Mouse (Mus musculus) kidney, adult 11 months (tissue): Measurements from ENCODE around the gene Esx1.
A peak's percentile ranks its signal among the peaks of the same experiment; 100 is the strongest.

Experiments used
- DNase-seq: peaks from one replicate; pipeline ENCODE4 v3.0.0; 2022

Gene Esx1

DNA sequence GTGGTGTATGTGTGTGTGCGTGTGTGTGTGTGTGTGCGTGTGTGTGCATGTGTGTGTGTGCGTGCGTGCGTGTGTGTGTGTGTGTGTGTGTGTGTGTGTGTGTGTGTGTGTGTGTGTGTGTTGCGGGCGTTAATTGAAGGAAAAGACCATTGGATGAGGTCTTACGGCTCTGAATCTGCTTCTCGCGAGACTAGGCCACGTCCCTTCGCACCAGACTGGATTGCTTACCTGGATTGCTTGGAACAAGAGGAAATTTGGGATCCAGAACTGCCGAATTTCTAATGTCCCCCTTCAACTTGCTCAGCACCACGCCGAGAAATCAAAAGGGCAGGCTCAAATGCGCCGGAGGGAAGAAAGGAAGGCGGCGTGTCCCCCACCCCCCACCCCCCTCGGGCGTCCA is at the start of gene Esx1:
Gene Esx1, minus strand, starts transcription at position 366 of the 400 bp plus-strand sequence.
- DNase-seq = no peak

DNA sequence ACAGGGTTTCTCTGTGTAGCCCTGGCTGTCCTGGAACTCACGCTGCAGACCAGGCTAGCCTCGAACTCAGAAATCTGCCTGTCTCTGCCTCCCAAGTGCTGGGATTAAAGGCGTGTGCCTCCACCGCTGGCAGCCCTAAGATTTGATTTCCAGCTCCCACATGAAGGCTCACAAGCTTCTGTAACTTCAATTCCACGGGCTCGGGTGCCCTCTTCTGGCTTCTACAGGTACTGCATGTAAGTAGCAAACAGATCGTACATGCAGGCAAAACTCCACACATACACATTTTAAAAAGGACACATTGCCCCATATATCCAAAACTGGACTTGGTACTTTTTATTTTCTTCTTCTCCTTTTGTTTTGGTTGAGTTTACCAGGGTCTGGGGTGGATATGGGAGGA is 48.1 kb upstream of the Esx1 start:
- no peak for DNase-seq

DNA sequence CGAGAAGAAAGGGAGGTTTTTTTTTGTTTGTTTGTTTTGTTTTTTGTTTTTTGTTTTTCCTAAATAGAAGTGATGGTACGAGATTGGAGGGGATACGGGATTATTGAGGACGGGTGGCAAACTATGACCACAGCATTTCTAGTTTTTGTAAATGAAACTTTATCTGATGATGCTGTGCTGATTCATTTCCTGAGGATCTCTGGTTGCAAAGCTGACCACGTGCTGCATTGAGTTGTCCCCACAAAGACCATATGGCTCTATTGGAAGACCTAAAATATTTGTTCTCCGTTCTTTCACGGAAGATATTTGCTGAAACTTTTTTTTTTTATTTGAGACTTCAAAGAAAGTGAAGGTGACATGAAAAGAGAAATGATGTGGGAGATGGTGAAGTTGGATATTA is 45.8 kb upstream of the Esx1 start:
- DNase-seq = no peak

- DNase-seq = no peak
Measured at GRCm38 (mm10) chrX:137165621-137166020, 43.7 kb upstream of the Esx1 start.

- no peak for DNase-seq
Measured at GRCm38 (mm10) chrX:137162700-137163099, 40.8 kb upstream of the Esx1 start.

- DNase-seq = no peak
Measured at GRCm38 (mm10) chrX:137160971-137161370, 39.1 kb upstream of the Esx1 start.

DNA sequence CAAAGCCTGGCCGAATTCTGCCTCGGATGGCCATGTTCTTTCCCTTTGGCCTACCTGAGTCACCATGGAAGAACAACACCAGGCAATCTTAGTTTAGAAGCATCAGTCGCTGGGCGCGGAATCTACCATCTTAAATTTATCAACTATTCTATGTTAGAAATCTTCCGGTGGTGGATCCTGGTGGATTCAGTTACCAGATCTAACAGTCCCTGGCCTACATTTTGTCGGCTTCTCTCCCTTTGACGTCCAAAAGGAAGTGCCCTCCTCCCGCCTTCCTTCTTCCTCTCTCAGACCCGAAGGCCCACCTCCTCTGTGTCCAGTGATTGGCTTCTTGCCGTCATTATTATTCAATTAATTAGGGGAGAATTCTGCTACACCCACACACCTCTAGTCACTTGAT is 27.2 kb upstream of the Esx1 start:
- DNase-seq = no peak

- DNase-seq = no peak
Measured at GRCm38 (mm10) chrX:137144674-137145073, 22.8 kb upstream of the Esx1 start.

- DNase-seq = no peak
Measured at GRCm38 (mm10) chrX:137143726-137144125, 21.8 kb upstream of the Esx1 start.

- no peak for DNase-seq
Measured at GRCm38 (mm10) chrX:137142546-137142945, 20.7 kb upstream of the Esx1 start.

DNA sequence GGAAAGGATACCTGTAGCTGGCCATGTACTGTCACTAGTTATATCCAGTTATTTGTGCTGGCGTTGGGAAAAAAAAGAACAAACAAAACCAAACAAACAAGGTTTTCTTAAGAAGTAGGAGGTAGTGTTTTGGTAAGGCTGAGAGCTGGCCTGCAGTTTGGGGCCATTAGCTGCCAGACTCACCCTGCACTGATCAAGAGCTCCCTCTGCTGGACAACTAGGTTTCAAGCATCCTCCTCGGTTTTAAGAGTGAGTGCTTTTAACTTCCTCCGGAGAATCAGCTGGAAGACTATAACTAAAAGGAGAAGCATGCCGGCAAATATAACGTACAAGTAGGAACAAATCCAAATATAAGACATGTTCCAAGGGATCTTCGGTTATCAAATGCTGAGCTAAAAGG is 19.8 kb upstream of the Esx1 start:
- peak; percentile 21 for DNase-seq

- DNase-seq = no peak
Measured at GRCm38 (mm10) chrX:137127542-137127941, 5.7 kb upstream of the Esx1 start.

DNA sequence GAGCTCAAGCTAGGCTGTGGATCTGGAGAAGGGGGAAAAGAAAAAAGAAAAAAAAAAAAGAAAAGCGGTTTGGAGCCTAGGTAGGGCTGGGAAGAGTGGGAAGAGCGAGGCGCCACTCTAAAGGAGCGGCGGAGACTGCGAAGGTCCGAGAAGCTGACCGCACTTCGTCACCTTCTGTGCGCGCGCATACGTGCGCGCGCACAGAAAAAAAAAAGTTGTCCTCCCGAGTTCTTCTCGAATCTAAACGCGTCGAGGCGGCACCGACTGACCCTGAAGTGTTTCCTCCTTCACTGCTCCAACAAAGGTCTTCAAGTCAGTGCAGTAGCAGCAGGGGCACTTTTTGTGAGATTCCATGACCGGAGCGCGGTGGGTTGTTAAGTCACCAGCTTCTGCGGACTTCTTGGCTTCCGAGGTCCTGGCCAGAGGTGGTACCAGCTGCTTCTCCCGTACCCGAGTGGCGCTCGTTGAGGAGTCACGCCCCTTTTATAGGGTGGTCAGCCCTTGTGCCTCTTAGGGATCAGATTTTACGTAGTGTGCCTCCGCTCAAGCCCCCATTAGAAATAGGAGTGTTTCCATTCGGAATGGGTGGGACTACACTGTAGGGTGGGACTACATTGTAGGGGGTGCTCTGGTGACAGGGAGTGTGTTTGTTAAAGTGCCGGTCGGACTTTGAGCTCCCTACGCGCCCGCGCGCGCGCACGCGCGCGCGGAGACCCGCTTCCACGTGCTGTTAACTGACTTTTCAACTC is 2.0 kb downstream of the Esx1 start:
- DNase-seq = no peak

DNA sequence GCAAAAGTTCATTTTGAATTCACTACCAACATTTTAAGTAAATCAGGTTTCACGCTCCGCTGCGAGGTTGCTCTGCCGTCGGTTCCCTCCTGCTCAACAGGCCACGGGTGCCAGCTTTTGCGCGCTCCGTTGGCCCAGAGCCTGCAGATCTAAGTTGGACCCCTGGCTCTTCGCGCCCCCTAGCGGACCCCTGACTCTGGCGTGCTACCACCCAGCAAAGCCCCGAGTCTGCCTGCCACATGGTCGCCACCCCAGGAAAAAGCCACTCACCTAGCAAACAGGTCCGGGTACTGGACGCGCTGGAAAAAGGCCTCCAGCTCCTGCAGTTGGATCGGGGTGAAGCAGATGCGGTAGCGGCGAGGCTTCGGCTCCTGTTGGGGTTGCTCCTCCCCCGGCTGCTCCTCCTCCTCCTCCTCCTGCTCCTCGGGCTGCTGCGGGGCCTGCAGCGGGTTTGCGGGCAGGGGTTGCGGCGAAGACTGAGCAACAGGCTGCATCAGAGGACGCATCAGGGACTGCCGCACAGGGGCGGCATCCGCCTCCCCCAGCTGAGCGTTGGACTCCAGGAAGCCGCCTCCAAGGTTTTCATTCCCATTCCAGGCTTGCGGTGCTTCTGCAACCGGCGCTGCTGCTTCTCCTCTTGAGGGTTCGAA is 3.7 kb downstream of the Esx1 start:
- DNase-seq = peak; percentile 14

- DNase-seq = no peak
Measured at GRCm38 (mm10) chrX:137106498-137106897, 15.4 kb downstream of the Esx1 start.

GRCm38 (mm10) chrX:137104531-137104930 is 17.4 kb downstream of the Esx1 start:
- no peak for DNase-seq
